ENCODE assay signal across 11 mouse cellular contexts in the genomic region with DNA sequence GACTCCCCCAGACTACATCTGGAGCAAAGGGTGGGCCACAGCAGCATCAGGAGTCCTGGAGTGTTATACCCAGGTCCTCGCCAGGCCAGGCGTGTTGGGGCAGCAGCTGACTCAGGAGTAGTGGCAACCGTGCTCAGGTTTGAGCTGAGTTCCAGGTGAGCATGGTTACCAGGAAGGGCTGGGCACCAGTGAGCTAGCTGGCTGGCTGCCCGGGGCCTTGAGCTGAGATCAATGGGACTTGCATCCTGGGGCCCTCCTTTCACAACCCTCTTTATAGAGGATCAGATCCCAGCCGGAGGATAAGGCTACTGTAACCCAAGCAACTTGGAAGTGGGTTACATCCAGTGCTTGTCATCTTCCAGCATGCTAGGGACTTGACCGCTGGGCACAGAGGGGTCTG. TPM values are rescaled to one million over a fixed set of nuclear protein-coding genes. Genes with fewer than 3 reads are reported as not detected.
DNase-seq lines count a peak whose midpoint lies in the region; ATAC-seq and TF ChIP-seq lines count a peak whose summit lies in the region.
"Had no signal": no experiment of that assay in that cellular context is flagged by ENCODE, and none has a peak within 500 bp of the region (broad histone marks: within the 10 kb centered on the region; RNA-seq: fewer than 3 reads in every experiment).

No protein-coding gene starts in this region.

- H3K27me3 ChIP-seq in kidney, embryonic 14.5 days (ENCODE audit: control insufficient read depth, insufficient read depth, low read length), result no peaks in the 10 kb centered on the region; the same call in 1 of the 2 replicates
- no peaks in the 10 kb centered on the region for H3K27me3 ChIP-seq in small intestine, adult 2 months (ENCODE audit: control insufficient read depth, insufficient read depth, low read length)
- H3K27me3 ChIP-seq in midbrain, embryonic 13.5 days, result peaks cover 26% of the 10 kb centered on the region

- 71% methylated on average over 6 of the region's 6 CpGs for WGBS in kidney, embryonic 14.5 days
- 33% methylated on average over 6 of the region's 6 CpGs for WGBS in small intestine, adult 2 months
- WGBS in midbrain, embryonic 13.5 days, result 83% methylated on average over 6 of the region's 6 CpGs

- no peak overlapping the region for H3K4me3 ChIP-seq in kidney, embryonic 14.5 days (ENCODE audit: low read length)
- no peak overlapping the region for H3K4me3 ChIP-seq in brown adipose tissue, adult 24 weeks (ENCODE audit: insufficient read depth, low read depth, low read length)
- H3K4me3 ChIP-seq in small intestine, adult 2 months (ENCODE audit: low read depth, low read length), result peak overlapping the region; percentile 51
- no peak overlapping the region for H3K4me3 ChIP-seq in midbrain, embryonic 13.5 days (replicated peaks)

- no peak overlapping the region for H3K9ac ChIP-seq in kidney, embryonic 14.5 days (ENCODE audit: low read depth, low read length)
- H3K9ac ChIP-seq in midbrain, embryonic 13.5 days (replicated peaks), result no peak overlapping the region

- H3K4me2 ChIP-seq in kidney, embryonic 14.5 days (replicated peaks; ENCODE audit: low read depth, low read length), result no peak overlapping the region
- no peak overlapping the region for H3K4me2 ChIP-seq in midbrain, embryonic 13.5 days (replicated peaks)

- no peaks in the 10 kb centered on the region for H3K9me3 ChIP-seq in kidney, embryonic 14.5 days (ENCODE audit: control insufficient read depth, low read length)
- H3K9me3 ChIP-seq in midbrain, embryonic 13.5 days, result no peaks in the 10 kb centered on the region

- no peaks in the 10 kb centered on the region for H3K36me3 ChIP-seq in kidney, embryonic 14.5 days (ENCODE audit: control insufficient read depth, insufficient read depth, low read length)
- H3K36me3 ChIP-seq in small intestine, adult 2 months (ENCODE audit: control insufficient read depth, insufficient read depth, low read length), result peaks cover 3% of the 10 kb centered on the region; the same call in 1 of the 2 replicates
- no peaks in the 10 kb centered on the region for H3K36me3 ChIP-seq in midbrain, embryonic 13.5 days

- ATAC-seq in kidney, embryonic 14.5 days (ENCODE audit: low FRiP score, low TSS enrichment), result no peak
- no peak for ATAC-seq in midbrain, embryonic 13.5 days

- DNase-seq in kidney, adult 18-20 months, result peak; percentile 59
- DNase-seq in kidney, postnatal 36 days, result peak; percentile 51 to 74
- no peak for DNase-seq in spleen, postnatal 36 days (ENCODE audit: low spot score in 2 of 2)
- DNase-seq in layer of hippocampus, adult 9-10 months (ENCODE audit: low spot score), result no peak
- DNase-seq: gastrocnemius, postnatal 25 days; right cerebral cortex, postnatal 14 days had no signal

- no peak overlapping the region for H3K27ac ChIP-seq in kidney, embryonic 14.5 days (ENCODE audit: low read depth, low read length)
- H3K27ac ChIP-seq in brown adipose tissue, adult 24 weeks (replicated peaks; ENCODE audit: low read depth, low read length), result 0 out of 2 replicates have a peak overlapping the region, but pooled peaks have one; percentile 10
- H3K27ac ChIP-seq in small intestine, adult 2 months (ENCODE audit: insufficient read depth, low read depth, low read length), result peak overlapping the region; percentile 99
- no peak overlapping the region for H3K27ac ChIP-seq in midbrain, embryonic 13.5 days
- H3K27ac ChIP-seq: macrophage had no signal

- peaks cover 46% of the 10 kb centered on the region for H3K4me1 ChIP-seq in kidney, embryonic 14.5 days (ENCODE audit: control insufficient read depth, insufficient read depth, low read length)
- H3K4me1 ChIP-seq in brown adipose tissue, adult 24 weeks (ENCODE audit: control insufficient read depth, insufficient read depth, insufficient read length, low read length), result peaks cover 15% of the 10 kb centered on the region
- peaks cover 48% of the 10 kb centered on the region for H3K4me1 ChIP-seq in small intestine, adult 2 months (ENCODE audit: control insufficient read depth, insufficient read depth, insufficient read length, low read length)
- H3K4me1 ChIP-seq in midbrain, embryonic 13.5 days (replicated peaks), result no peaks in the 10 kb centered on the region

- no peak for TF ChIP-seq CTCF in small intestine, adult 2 months (IDR thresholded peaks at IDR 0.05; ENCODE audit: extremely low read depth, insufficient read length, insufficient replicate concordance, low read depth, low read length)

- TF ChIP-seq POLR2A in small intestine, adult 2 months (IDR thresholded peaks at IDR 0.05; ENCODE audit: low read depth, low read length), result no peak

RNA-seq across cellular contexts. Expression of gene Sept9, which starts 5.6 kb away (rescaled TPM):
- polyA plus RNA-seq in kidney, embryonic 14.5 days (2014; fragmentation: Nextera tagmentation; extraction: Ambion mirVana), result 96.6 and 104 TPM in 2 replicates
- 65.5 and 118 TPM in 2 replicates for polyA plus RNA-seq in brown adipose tissue, adult 24 weeks (2012; ENCODE audit: insufficient read depth, insufficient read length, missing spikeins)
- 17.0 and 31.0 TPM in 2 replicates for polyA plus RNA-seq in small intestine, adult 2 months (2012; rRNA removed)
- 121 and 125 TPM in 2 replicates for polyA plus RNA-seq in midbrain, embryonic 13.5 days (2015; fragmentation: Nextera tagmentation; extraction: Ambion mirVana)

Comparison
In these comparisons a context has a peak if more than half of its experiments do, and no peak if none do; other contexts are left out.
1. DNase-seq: peak in kidney, adult 18-20 months (single experiment) and kidney, postnatal 36 days (2 of 2); none in spleen, postnatal 36 days (0 of 2) and layer of hippocampus, adult 9-10 months (single experiment).
2. H3K27ac ChIP-seq: peak in brown adipose tissue, adult 24 weeks (single experiment) and small intestine, adult 2 months (single experiment); none in kidney, embryonic 14.5 days (single experiment) and midbrain, embryonic 13.5 days (single experiment).